Mouse (Mus musculus) testis, adult 2 months (tissue): ENCODE measurements around the gene Man2b2. TPM values are rescaled to one million over a fixed set of nuclear protein-coding genes. Genes with fewer than 3 reads are reported as not detected.

Experiments used
- H3K27ac ChIP-seq: fragments of 200-500 bp; 2 replicates; pipeline ENCODE4 v1.5.1; 2012; ENCODE audit warnings: low read depth, low read length; ENCODE audit not compliant: control insufficient read depth, insufficient read depth
- H3K27me3 ChIP-seq: fragments of 200-500 bp; 2 replicates; pipeline ENCODE4 v1.6.1; 2012; ENCODE audit warnings: mild to moderate bottlenecking, low read length, moderate library complexity; ENCODE audit not compliant: control insufficient read depth, insufficient read depth
- H3K36me3 ChIP-seq: fragments of 200-500 bp; 2 replicates; pipeline ENCODE4 v1.6.1; 2012; ENCODE audit warnings: mild to moderate bottlenecking, low read length; ENCODE audit not compliant: control insufficient read depth, insufficient read depth
- H3K4me1 ChIP-seq: fragments of 200-500 bp; 2 replicates; pipeline ENCODE4 v1.6.1; 2012; ENCODE audit warnings: low read length; ENCODE audit not compliant: control insufficient read depth, insufficient read depth
- H3K4me3 ChIP-seq: fragments of 200-500 bp; 2 replicates; pipeline ENCODE4 v1.5.1; 2012; ENCODE audit warnings: low read depth, mild to moderate bottlenecking, low read length, moderate library complexity, mixed read lengths; ENCODE audit not compliant: control insufficient read depth
- CTCF ChIP-seq: fragments of 200-500 bp; IDR thresholded peaks from 2 replicates; pipeline ENCODE4 v1.5.1; 2012; ENCODE audit warnings: low read depth, mild to moderate bottlenecking, inconsistent platforms, low read length, moderate library complexity; ENCODE audit not compliant: control insufficient read depth, insufficient read depth, insufficient replicate concordance
- POLR2A ChIP-seq: fragments of 200-500 bp; IDR thresholded peaks from 2 replicates; pipeline ENCODE4 v1.6.1; 2012; ENCODE audit warnings: low read depth, mild to moderate bottlenecking, inconsistent platforms, low read length, moderate library complexity; ENCODE audit not compliant: control insufficient read depth
- polyA plus RNA-seq: library from polyadenylated mRNA; depleted of rRNA; stranded (reverse); fragments of >200 nt; gene quantifications from 2 replicates; pipeline ENCODE4 v1.2.3, GENCODE M21; 2012

Man2b2 gene
- polyA plus RNA-seq, 1 experiment = 181 TPM

- no peak overlapping the region for H3K27ac ChIP-seq
Observed at GRCm38 (mm10) chr5:36835933-36836332, 5.5 kb upstream of the Man2b2 start.

GRCm38 (mm10) chr5:36831272-36831671, 819 bp upstream of the Man2b2 start:
- Histone ChIP-seq H3K4me3 (no peak overlapping the region), H3K36me3 (no peaks in the 10 kb centered on the region), H3K27me3 (no peaks in the 10 kb centered on the region), H3K27ac (no peak overlapping the region), H3K4me1 (peaks cover 16% of the 10 kb centered on the region)
- TF ChIP-seq CTCF (no peak), POLR2A (no peak)

More at GRCm38 (mm10) chr5:36835933-36836332, 5.5 kb upstream of the Man2b2 start:
- H3K27me3 ChIP-seq = no peaks in the 10 kb centered on the region
- TF ChIP-seq CTCF (peak; percentile 98), POLR2A (no peak)
- no peak overlapping the region for H3K4me3 ChIP-seq
- peaks cover 5% of the 10 kb centered on the region for H3K4me1 ChIP-seq
- no peaks in the 10 kb centered on the region for H3K36me3 ChIP-seq

GRCm38 (mm10) chr5:36829098-36829497, 1.4 kb downstream of the Man2b2 start:
- H3K27me3 ChIP-seq = no peaks in the 10 kb centered on the region
- no peak overlapping the region for H3K4me3 ChIP-seq
- H3K36me3 ChIP-seq = no peaks in the 10 kb centered on the region
- H3K27ac ChIP-seq = no peak overlapping the region
- H3K4me1 ChIP-seq = peaks cover 16% of the 10 kb centered on the region
- no peak for TF ChIP-seq POLR2A

- Histone ChIP-seq H3K36me3 (no peaks in the 10 kb centered on the region), H3K27me3 (no peaks in the 10 kb centered on the region), H3K4me3 (no peak overlapping the region), H3K4me1 (no peaks in the 10 kb centered on the region), H3K27ac (no peak overlapping the region)
- TF ChIP-seq POLR2A (no peak), CTCF (no peak)
Observed at GRCm38 (mm10) chr5:36822907-36823306, 7.5 kb downstream of the Man2b2 start.

GRCm38 (mm10) chr5:36820142-36820541, 10.3 kb downstream of the Man2b2 start:
- H3K36me3 ChIP-seq = no peaks in the 10 kb centered on the region; the same call in 1 of the 2 replicates
- H3K4me1 ChIP-seq = no peaks in the 10 kb centered on the region
- H3K27ac ChIP-seq = no peak overlapping the region
- H3K4me3 ChIP-seq = no peak overlapping the region
- no peaks in the 10 kb centered on the region for H3K27me3 ChIP-seq
- TF ChIP-seq CTCF = peak; percentile 87
- TF ChIP-seq POLR2A = no peak

- H3K27ac ChIP-seq = no peak overlapping the region
- no peaks in the 10 kb centered on the region for H3K27me3 ChIP-seq
- no peak overlapping the region for H3K4me3 ChIP-seq
- TF ChIP-seq POLR2A = no peak
- TF ChIP-seq CTCF = no peak
- no peaks in the 10 kb centered on the region; the same call in 1 of the 2 replicates for H3K36me3 ChIP-seq
- H3K4me1 ChIP-seq = no peaks in the 10 kb centered on the region
Observed at GRCm38 (mm10) chr5:36819742-36820141, 10.7 kb downstream of the Man2b2 start.

- H3K4me1 ChIP-seq = no peaks in the 10 kb centered on the region
- TF ChIP-seq POLR2A = no peak
- 0 out of 2 replicates have a peak, but pooled peaks have one; percentile 15 for TF ChIP-seq CTCF
- H3K36me3 ChIP-seq = no peaks in the 10 kb centered on the region; the same call in 1 of the 2 replicates
- H3K27ac ChIP-seq = no peak overlapping the region
- H3K4me3 ChIP-seq = no peak overlapping the region
- no peaks in the 10 kb centered on the region for H3K27me3 ChIP-seq
Observed at GRCm38 (mm10) chr5:36817738-36818137, 12.7 kb downstream of the Man2b2 start.

GRCm38 (mm10) chr5:36814554-36814953, 15.9 kb downstream of the Man2b2 start:
- H3K36me3 ChIP-seq = no peaks in the 10 kb centered on the region; the same call in none of the 2 replicates
- no peak overlapping the region for H3K4me3 ChIP-seq

GRCm38 (mm10) chr5:36811413-36811812, 19.0 kb downstream of the Man2b2 start:
- TF ChIP-seq POLR2A = no peak
- TF ChIP-seq CTCF = peak; percentile 90; the same call in 1 of the 2 replicates
- Histone ChIP-seq H3K36me3 (no peaks in the 10 kb centered on the region; the same call in 1 of the 2 replicates), H3K27me3 (no peaks in the 10 kb centered on the region), H3K4me1 (no peaks in the 10 kb centered on the region), H3K27ac (no peak overlapping the region), H3K4me3 (no peak overlapping the region)

More at GRCm38 (mm10) chr5:36814554-36814953, 15.9 kb downstream of the Man2b2 start:
- Histone ChIP-seq H3K27me3 (no peaks in the 10 kb centered on the region), H3K4me1 (no peaks in the 10 kb centered on the region), H3K27ac (no peak overlapping the region)
- TF ChIP-seq POLR2A (no peak), CTCF (no peak)
